Mouse (Mus musculus) liver, postnatal 0 days (tissue): Measurements from ENCODE around the gene Vps13c.

ENCODE experiments used
- CTCF ChIP-seq: sonication (generic); IDR thresholded peaks from 2 replicates; pipeline ENCODE4 v1.5.1; 2016; ENCODE audit warnings: antibody characterized with exemption, low read depth
- EP300 ChIP-seq: IDR thresholded peaks from 2 replicates; pipeline ENCODE4 v1.6.1; 2016; ENCODE audit warnings: antibody characterized with exemption, low read depth, mild to moderate bottlenecking

- no peak for TF ChIP-seq CTCF
- no peak for TF ChIP-seq EP300
Measured at GRCm38 (mm10) chr9:67961953-67962352, 121.8 kb downstream of the Vps13c start.
